Mouse (Mus musculus) bone marrow macrophage, adult 2 months (primary cell): ENCODE measurements around the gene Wwp2. TPM values are rescaled to one million over a fixed set of nuclear protein-coding genes. Genes with fewer than 3 reads are reported as not detected.
A peak's percentile ranks its signal among the peaks of the same experiment; 100 is the strongest.

Source experiments
- H3K27ac ChIP-seq: 2 replicates; pipeline ENCODE4 v1.5.1; 2012; ENCODE audit warnings: low read depth, low read length; ENCODE audit not compliant: insufficient read depth
- H3K4me1 ChIP-seq: 2 replicates; pipeline ENCODE4 v1.6.1; 2012; ENCODE audit warnings: low read length; ENCODE audit not compliant: control insufficient read depth, insufficient read depth
- H3K4me3 ChIP-seq: 2 replicates; pipeline ENCODE4 v1.5.1; 2012; ENCODE audit warnings: mild to moderate bottlenecking, low read length, moderate library complexity; ENCODE audit not compliant: insufficient read depth
- CTCF ChIP-seq: IDR thresholded peaks from 2 replicates; pipeline ENCODE4 v1.5.1; 2012; ENCODE audit warnings: low read depth, mild to moderate bottlenecking, low read length, moderate library complexity
- POLR2A ChIP-seq: IDR thresholded peaks from 2 replicates; pipeline ENCODE4 v1.6.1; 2012; ENCODE audit warnings: mild to moderate bottlenecking, low read depth, low read length, borderline replicate concordance
- polyA plus RNA-seq: library from polyadenylated mRNA; stranded (reverse); fragments of >200 nt; gene quantifications from 2 replicates; pipeline ENCODE4 v1.2.4, GENCODE M21; 2012; ENCODE audit not compliant: missing spikeins, insufficient read depth, insufficient read length

The Wwp2 gene
- polyA plus RNA-seq, 1 experiment = 68.1 TPM

DNA sequence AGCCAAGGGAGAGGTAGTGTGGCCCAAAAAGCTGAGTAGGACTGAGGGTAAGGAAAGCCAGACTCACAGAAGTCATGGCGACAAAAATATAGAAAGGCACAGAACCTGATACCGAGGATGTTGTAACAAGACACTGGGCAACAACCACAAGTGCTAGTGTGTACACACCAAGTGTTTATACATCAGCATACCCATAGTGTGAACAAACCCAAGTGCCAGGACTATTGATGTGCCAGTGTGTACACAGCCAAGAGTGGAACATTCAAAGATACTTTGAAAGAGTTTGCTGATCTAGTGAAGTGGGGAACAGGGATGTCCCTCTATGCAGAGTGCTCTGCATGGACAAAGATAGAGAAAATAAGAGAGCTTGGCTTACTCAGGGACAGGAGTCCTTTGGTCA is 54.5 kb downstream of the Wwp2 start:
- Histone ChIP-seq H3K27ac (no peak overlapping the region), H3K4me1 (peaks cover 28% of the 10 kb centered on the region), H3K4me3 (no peak overlapping the region)
- TF ChIP-seq CTCF (no peak), POLR2A (no peak)

DNA sequence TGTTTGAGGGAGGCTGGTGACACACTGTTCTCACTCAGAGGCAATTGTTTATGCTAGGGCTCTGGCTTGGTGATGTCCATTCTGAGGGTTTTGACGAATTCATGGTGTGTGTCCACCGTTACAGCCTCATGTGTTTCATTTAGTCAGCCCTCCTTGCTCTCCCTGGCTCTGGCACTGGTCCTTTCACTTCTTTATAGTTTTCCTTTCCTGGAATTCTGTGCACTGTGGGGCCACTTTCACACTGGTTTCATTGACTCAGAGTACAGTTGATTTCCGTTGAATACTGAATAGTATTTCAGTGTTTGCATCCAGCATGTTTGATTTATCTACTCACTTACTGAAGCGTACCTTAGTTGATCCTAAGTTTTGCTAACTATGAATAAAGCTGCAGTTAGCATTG is 55.0 kb downstream of the Wwp2 start:
- Histone ChIP-seq H3K4me1 (peaks cover 28% of the 10 kb centered on the region), H3K27ac (no peak overlapping the region)
- TF ChIP-seq CTCF = no peak
- TF ChIP-seq POLR2A = no peak

DNA sequence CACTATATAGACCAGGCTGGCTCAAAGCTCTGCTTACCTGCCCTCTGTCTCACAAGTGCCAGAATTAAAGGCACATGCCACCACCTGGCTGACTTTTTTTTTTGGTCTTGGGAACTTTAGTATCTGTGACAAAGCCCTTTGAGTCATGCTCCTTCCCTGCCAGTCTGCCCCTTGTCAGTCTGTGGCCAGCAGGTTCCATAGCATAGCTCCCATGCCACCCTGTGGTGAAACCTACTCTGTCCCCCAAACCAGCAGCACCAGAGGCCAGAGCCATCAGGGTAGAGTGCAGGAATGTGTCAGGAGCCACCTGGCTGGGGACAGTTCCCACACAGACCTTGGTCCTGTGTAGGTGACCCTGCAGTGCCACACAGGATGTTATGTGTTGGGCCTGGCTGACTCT is 55.7 kb downstream of the Wwp2 start:
- no peak for TF ChIP-seq CTCF
- no peak for TF ChIP-seq POLR2A
- Histone ChIP-seq H3K27ac (no peak overlapping the region), H3K4me3 (no peak overlapping the region), H3K4me1 (peaks cover 28% of the 10 kb centered on the region)

More for the DNA sequence above, 55.0 kb downstream of the Wwp2 start:
- H3K4me3 ChIP-seq = no peak overlapping the region

DNA sequence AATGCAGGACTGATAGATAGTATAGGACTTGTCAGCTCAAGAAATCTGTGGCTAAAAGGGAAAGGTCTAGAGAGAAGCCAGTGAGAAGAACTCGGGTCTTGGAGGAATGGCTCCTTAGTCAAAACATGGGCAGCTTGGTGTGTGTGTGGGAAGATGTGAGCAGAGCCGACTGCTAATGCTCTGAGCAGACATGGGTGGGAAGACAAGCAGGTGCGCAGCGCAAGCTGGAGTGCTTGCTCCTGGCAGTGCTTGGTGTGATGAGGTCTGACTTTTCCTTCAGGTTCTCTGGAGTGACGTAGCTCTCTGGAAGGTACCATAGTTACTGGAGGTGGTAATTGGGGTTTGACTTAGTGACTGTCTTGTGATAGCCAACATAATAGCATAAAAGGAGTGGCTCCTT is 56.6 kb downstream of the Wwp2 start:
- Histone ChIP-seq H3K4me3 (no peak overlapping the region), H3K4me1 (peaks cover 37% of the 10 kb centered on the region)
- TF ChIP-seq CTCF = no peak
- no peak for TF ChIP-seq POLR2A

DNA sequence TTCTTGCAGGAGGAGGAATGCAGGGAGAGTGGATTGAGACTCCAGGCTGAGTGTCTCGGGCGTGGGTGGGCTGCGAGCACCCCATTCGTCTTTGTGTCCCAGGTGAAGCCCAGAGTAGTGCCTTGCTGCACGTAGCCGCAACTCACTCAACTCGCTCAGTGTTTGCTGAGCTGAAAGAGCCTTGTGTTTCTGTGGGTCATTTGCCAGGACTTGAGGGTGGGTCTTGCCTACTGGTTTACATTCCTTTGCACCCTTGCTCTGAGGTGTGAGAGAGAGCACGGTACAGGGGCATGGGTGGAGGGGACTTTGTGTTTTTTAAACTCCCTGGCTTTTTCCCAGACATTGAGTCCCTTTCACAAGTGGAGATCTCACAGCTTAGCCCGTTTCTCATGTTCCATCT is 59.3 kb downstream of the Wwp2 start:
- Histone ChIP-seq H3K4me3 (no peak overlapping the region), H3K27ac (no peak overlapping the region), H3K4me1 (peaks cover 38% of the 10 kb centered on the region)
- no peak for TF ChIP-seq CTCF
- no peak for TF ChIP-seq POLR2A

More for the DNA sequence above, 56.6 kb downstream of the Wwp2 start:
- no peak overlapping the region for H3K27ac ChIP-seq

DNA sequence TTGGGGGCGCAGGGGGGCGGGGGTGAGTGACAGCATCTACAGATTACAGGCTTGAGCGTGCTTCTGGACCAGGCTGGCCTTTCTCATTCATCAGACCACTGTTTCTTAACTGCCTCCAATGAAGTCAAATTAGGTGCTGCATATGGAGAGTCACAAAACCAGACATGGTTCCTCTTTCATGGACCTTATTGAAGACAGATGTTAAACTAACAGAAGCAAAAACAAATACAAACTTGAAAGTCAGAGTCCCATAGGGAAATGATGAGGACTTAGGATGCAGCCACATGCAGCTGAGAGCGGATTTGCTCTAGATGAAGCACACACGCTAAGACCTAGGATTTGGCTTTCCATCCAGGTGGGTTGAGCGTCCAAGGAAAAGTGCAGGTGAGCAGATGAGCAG is 61.5 kb downstream of the Wwp2 start:
- H3K4me1 ChIP-seq = peaks cover 45% of the 10 kb centered on the region
- TF ChIP-seq POLR2A (no peak), CTCF (no peak)
- H3K4me3 ChIP-seq = no peak overlapping the region
- peak overlapping the region; percentile 90; the same call in 1 of the 2 replicates for H3K27ac ChIP-seq

DNA sequence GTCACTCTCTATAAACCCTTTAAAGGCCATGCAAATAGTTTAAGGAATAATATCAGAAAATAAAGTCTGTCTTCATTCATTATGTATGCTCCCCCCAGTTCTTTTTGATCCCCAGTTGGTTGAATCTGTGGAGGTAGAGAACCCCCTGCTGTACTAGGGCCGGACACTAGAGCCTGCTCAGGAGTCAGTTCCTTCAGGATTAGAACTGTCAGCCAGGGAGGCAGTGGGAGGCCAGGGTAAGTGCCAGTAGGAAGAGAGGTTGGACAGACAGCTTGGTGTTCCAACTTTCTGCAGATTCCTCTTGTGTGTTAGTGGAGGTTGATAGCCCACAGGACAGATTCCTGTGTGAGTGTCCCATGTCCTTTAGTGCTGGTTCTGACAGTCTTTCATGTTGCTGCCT is 62.2 kb downstream of the Wwp2 start:
- peaks cover 46% of the 10 kb centered on the region for H3K4me1 ChIP-seq
- peak overlapping the region; percentile 90 for H3K27ac ChIP-seq
- no peak for TF ChIP-seq POLR2A
- TF ChIP-seq CTCF = 0 out of 2 replicates have a peak, but pooled peaks have one; percentile 21
- H3K4me3 ChIP-seq = no peak overlapping the region

DNA sequence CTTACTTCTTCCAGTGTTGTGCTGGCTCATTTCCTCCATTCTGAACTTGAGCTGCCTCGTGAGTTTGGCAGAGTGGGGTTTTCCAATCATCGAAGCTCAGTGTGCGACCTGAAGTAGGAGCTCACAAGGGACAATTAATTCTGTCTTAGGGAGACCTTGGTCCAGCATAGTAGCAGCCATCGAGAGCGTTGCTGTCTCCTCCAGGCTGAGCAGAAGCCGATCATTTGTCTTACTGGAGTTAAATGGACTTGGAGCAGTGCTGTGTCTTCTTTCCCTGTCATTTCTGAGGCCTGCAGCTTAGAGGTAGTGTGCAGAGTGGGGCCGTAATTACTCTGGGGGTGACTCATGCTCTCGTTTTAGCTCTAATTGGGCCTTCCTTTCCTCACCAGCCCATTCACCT is 62.6 kb downstream of the Wwp2 start:
- Histone ChIP-seq H3K4me3 (peak overlapping the region; percentile 7), H3K27ac (peak overlapping the region; percentile 90), H3K4me1 (peaks cover 48% of the 10 kb centered on the region)
- TF ChIP-seq POLR2A (no peak), CTCF (0 out of 2 replicates have a peak, but pooled peaks have one; percentile 2)

DNA sequence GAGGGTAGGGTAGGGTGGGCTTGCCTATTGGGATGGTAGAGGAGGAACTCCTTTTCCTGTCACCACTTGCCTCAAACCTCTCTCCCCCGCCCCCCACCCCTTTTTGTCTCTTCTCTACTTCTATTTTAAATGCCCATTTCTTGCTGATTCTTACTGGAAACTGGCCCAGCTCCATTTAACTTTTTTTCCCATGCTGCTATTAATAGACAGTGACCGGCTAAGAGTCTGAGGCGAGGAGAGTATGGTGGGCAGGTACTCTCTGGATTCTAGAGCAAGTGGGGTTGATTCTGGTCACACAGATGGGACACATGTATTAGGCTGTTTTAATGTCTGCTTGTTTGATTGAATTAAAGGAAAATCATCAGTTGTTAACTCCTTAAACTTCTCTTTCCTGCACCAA is 63.4 kb downstream of the Wwp2 start:
- peak overlapping the region; percentile 90 for H3K27ac ChIP-seq
- 0 out of 2 replicates have a peak overlapping the region, but pooled peaks have one; percentile 7 for H3K4me3 ChIP-seq
- peaks cover 52% of the 10 kb centered on the region for H3K4me1 ChIP-seq
- TF ChIP-seq POLR2A (no peak), CTCF (no peak)

DNA sequence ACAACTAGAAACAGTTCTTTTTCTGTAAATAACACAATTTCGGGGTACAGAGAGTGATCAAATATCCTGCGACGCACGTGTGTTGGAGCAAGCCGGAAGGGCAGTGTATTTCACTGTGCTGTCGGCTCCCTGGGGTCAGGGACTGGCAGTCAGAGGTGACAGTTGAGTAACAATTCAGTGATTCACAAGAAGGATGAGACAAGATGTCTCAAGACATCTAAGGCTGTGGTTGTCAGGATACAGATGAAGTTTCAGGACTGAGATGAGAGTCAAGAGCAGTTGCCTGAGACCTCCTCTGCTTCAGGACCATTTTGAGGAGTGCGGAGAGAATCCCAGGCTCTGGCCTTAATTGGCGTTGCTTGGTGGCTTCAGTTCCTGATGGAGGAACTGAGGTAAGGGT is 66.2 kb downstream of the Wwp2 start:
- Histone ChIP-seq H3K4me1 (peaks cover 52% of the 10 kb centered on the region), H3K27ac (peak overlapping the region; percentile 100), H3K4me3 (peak overlapping the region; percentile 38)
- TF ChIP-seq POLR2A (no peak), CTCF (no peak)

DNA sequence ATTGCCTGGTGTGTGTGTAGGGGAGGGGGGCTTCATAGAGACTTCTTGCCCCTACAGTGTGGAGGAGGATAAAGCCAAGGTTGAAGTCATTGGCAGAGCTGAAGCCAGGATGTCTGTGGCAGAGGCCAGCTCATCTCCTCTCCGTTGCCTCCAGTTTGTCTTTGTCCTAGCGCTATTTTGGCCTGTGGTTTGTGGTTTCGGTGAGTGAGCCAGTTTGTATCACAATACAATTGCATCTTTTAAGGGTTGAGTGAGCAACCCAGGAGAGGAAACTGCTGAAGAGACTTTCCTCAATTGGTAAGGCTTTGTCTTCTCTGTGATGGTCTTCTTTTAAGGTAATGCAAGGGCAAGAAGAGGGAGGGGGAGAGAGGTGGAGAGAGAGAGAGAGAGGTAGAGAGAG is 66.8 kb downstream of the Wwp2 start:
- TF ChIP-seq POLR2A = no peak
- TF ChIP-seq CTCF = no peak
- Histone ChIP-seq H3K27ac (peak overlapping the region; percentile 100), H3K4me3 (peak overlapping the region; percentile 38), H3K4me1 (peaks cover 47% of the 10 kb centered on the region)
